Mouse (Mus musculus) lung, embryonic 14.5 days (tissue): ENCODE data around the gene Ifi47. TPM values are rescaled to one million over a fixed set of nuclear protein-coding genes. Genes with fewer than 3 reads are reported as not detected.

Experiments used
- ATAC-seq: fragments of 200-750 bp; cut with Nextera tagmentation; 2 replicates; pipeline ENCODE4 v1.8.0; 2017; ENCODE audit warnings: mild to moderate bottlenecking, moderate TSS enrichment, moderate library complexity; ENCODE audit not compliant: insufficient read depth
- DNase-seq: peaks from one replicate; pipeline ENCODE4 v3.0.0-alpha.2; 2015
- H3K27ac ChIP-seq: fragments of 300-500 bp; sonication (generic); 2 replicates; pipeline ENCODE4 v1.5.1; 2014; ENCODE audit warnings: low read depth, mild to moderate bottlenecking, moderate library complexity
- H3K27me3 ChIP-seq: fragments of 300-500 bp; sonication (generic); 2 replicates; pipeline ENCODE4 v1.6.1; 2014; ENCODE audit warnings: low read length, control low read depth; ENCODE audit not compliant: insufficient read depth
- H3K36me3 ChIP-seq: fragments of 300-500 bp; sonication (generic); 2 replicates; pipeline ENCODE4 v1.6.1; 2014; ENCODE audit warnings: control low read depth; ENCODE audit not compliant: insufficient read depth
- H3K4me1 ChIP-seq: fragments of 300-500 bp; sonication (generic); 2 replicates; pipeline ENCODE4 v1.6.1; 2014; ENCODE audit warnings: antibody characterized with exemption, control low read depth; ENCODE audit not compliant: insufficient read depth
- H3K4me2 ChIP-seq: fragments of 300-500 bp; sonication (generic); 2 replicates; pipeline ENCODE4 v1.6.1; 2014; ENCODE audit warnings: mild to moderate bottlenecking
- H3K4me3 ChIP-seq: fragments of 300-500 bp; sonication (generic); 2 replicates; pipeline ENCODE4 v1.5.1; 2014; ENCODE audit warnings: low read depth, low read length
- H3K9ac ChIP-seq: fragments of 300-500 bp; sonication (generic); 2 replicates; pipeline ENCODE4 v1.6.1; 2014
- H3K9me3 ChIP-seq: fragments of 300-500 bp; sonication (generic); 2 replicates; pipeline ENCODE4 v1.6.1; 2016; ENCODE audit warnings: low read depth, low read length, control low read depth
- CTCF ChIP-seq: IDR thresholded peaks from 2 replicates; pipeline ENCODE4 v1.5.1; 2016; ENCODE audit warnings: antibody characterized with exemption, low read depth
- WGBS: fragments of 180-500 bp; shearing (Covaris S2); extraction: QIAGEN DNeasy Blood & Tissue Kit; methylation state at CpG from one replicate; pipeline ENCODE4 v1.1.7; 2014; 5-methylcytosine and 5-hydroxymethylcytosine counted together
- polyA plus RNA-seq: library from polyadenylated mRNA; unstranded; fragments of >200 nt; fragmentation: Nextera tagmentation; extraction: Ambion mirVana; gene quantifications from 2 replicates; pipeline ENCODE4 v1.2.1, GENCODE M21; 2014

The Ifi47 gene
- polyA plus RNA-seq, 1 experiment from 2014 or later = 1.8 TPM

DNA sequence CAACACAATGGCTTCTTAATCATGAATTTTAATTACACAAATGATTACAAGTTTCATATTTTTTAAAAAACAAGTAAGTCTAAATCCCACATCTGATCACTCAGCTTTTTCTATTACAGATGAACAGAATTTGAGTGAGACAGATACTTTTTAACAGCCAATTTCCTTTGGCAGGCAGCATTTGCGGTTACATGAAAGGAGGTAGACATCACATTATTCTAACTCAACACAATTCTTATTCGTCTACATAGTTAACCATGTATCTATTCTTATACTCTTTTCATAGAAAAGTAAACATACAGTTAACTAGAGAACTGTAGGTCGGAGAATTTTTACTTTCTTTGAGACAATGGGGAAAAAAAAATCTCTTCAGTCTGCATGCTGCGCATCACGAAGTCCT lies 14.2 kb downstream of the Ifi47 start:
- Histone ChIP-seq H3K27ac (no peak overlapping the region), H3K36me3 (no peaks in the 10 kb centered on the region), H3K4me3 (no peak overlapping the region), H3K4me2 (no peak overlapping the region), H3K9ac (no peak overlapping the region), H3K4me1 (no peaks in the 10 kb centered on the region), H3K9me3 (no peaks in the 10 kb centered on the region), H3K27me3 (no peaks in the 10 kb centered on the region)
- DNase-seq (no peak), ATAC-seq (no peak)
- TF ChIP-seq CTCF = no peak
- WGBS = 78% methylated on average over 5 of the region's 5 CpGs

GRCm38 (mm10) chr11:49091171-49091570 lies 14.8 kb downstream of the Ifi47 start:
- TF ChIP-seq CTCF = no peak
- 61% methylated on average over 4 of the region's 4 CpGs for WGBS
- Histone ChIP-seq H3K9ac (no peak overlapping the region), H3K36me3 (no peaks in the 10 kb centered on the region), H3K27ac (no peak overlapping the region), H3K9me3 (no peaks in the 10 kb centered on the region), H3K4me3 (no peak overlapping the region), H3K4me2 (no peak overlapping the region), H3K4me1 (no peaks in the 10 kb centered on the region), H3K27me3 (no peaks in the 10 kb centered on the region)
- ATAC-seq (no peak), DNase-seq (no peak)

- ATAC-seq = no peak
- H3K4me3 ChIP-seq = no peak overlapping the region
- WGBS = 97% methylated on average over 1 of the region's 1 CpGs
- H3K4me1 ChIP-seq = no peaks in the 10 kb centered on the region
- no peak for TF ChIP-seq CTCF
- no peaks in the 10 kb centered on the region for H3K27me3 ChIP-seq
- no peak overlapping the region for H3K9ac ChIP-seq
- H3K36me3 ChIP-seq = no peaks in the 10 kb centered on the region
- no peak overlapping the region for H3K4me2 ChIP-seq
- no peak for DNase-seq
- H3K9me3 ChIP-seq = no peaks in the 10 kb centered on the region
- no peak overlapping the region for H3K27ac ChIP-seq
Observed at GRCm38 (mm10) chr11:49092053-49092586, 15.7 kb downstream of the Ifi47 start.

DNA sequence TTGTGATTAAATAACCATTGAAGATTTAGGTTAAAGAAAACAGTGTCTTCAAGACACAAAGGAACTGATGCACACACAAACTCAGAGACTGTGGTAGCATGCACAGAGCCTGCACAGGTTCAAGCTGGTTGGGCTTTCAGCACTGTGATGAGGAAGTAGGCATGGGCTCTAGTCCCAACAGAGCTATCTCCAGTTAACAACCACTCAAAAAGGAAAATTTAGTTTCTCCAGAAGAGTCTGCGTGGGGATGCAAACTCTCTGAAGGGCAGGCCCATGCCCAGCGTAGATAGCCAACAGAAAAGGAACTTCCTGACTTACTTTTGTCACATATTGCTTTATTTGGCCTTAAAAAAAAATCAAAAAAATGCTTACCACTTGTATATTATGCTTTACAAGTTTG lies 16.4 kb downstream of the Ifi47 start:
- ATAC-seq = no peak
- no peak for DNase-seq
- Histone ChIP-seq H3K4me3 (no peak overlapping the region), H3K27me3 (no peaks in the 10 kb centered on the region), H3K9ac (no peak overlapping the region), H3K4me1 (no peaks in the 10 kb centered on the region), H3K27ac (no peak overlapping the region), H3K36me3 (no peaks in the 10 kb centered on the region), H3K9me3 (no peaks in the 10 kb centered on the region), H3K4me2 (no peak overlapping the region)
- WGBS = 82% methylated on average over 2 of the region's 2 CpGs
- TF ChIP-seq CTCF = no peak

DNA sequence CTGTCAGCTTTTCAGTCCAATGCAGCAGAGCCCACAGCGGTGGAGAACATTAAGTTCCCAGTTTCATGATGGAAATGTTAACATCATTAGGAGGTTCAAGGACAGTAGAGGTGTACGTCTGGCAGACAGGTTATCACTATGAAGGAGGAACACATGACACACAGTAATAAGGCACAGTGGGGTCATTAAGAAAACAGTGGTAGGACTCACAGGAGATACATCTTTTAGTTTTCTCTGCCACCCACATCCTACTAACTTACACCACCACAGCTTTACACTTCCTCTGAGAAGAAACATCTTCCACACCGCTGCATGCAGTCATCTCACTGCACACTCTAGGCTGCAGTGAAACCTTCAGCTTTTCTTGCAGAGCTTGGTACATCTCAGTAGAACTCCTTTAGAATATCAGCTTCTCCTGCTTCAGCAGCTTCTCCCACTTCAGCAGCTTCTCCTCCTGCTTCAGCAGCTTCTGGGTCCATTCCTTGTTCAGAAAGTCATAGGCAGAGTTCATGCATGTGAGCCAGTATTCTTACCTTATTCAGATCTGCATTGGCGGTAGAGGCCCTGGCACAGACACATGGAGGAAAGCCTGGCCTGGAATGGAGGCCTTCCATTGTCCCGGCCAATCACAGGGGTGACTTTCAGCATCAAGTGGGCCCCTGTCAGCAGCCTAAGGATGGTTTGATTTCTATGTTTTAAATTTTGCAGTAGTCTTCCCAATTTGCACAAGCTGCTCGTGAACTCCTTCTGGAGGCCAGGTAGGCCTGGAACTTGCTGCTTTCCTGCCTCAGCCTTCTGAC lies 17.7 kb downstream of the Ifi47 start:
- no peak for ATAC-seq

GRCm38 (mm10) chr11:49095367-49095766 lies 19.0 kb downstream of the Ifi47 start:
- DNase-seq (no peak), ATAC-seq (no peak)
- no peaks in the 10 kb centered on the region for H3K9me3 ChIP-seq
- H3K9ac ChIP-seq = no peak overlapping the region
- no peak overlapping the region for H3K4me2 ChIP-seq
- TF ChIP-seq CTCF = no peak
- no peak overlapping the region for H3K4me3 ChIP-seq
- H3K27ac ChIP-seq = no peak overlapping the region
- no peaks in the 10 kb centered on the region for H3K4me1 ChIP-seq
- H3K27me3 ChIP-seq = no peaks in the 10 kb centered on the region
- H3K36me3 ChIP-seq = no peaks in the 10 kb centered on the region
- WGBS = 85% methylated on average over 4 of the region's 4 CpGs

More for the DNA sequence above, 17.7 kb downstream of the Ifi47 start:
- no peak overlapping the region for H3K4me2 ChIP-seq
- no peaks in the 10 kb centered on the region for H3K9me3 ChIP-seq
- DNase-seq = no peak
- H3K27ac ChIP-seq = no peak overlapping the region
- H3K36me3 ChIP-seq = no peaks in the 10 kb centered on the region
- TF ChIP-seq CTCF = no peak
- no peaks in the 10 kb centered on the region for H3K27me3 ChIP-seq
- H3K4me1 ChIP-seq = no peaks in the 10 kb centered on the region
- H3K9ac ChIP-seq = no peak overlapping the region
- WGBS = 82% methylated on average over 6 of the region's 6 CpGs
- no peak overlapping the region for H3K4me3 ChIP-seq

GRCm38 (mm10) chr11:49100409-49100808 lies 24.0 kb downstream of the Ifi47 start:
- Histone ChIP-seq H3K4me2 (no peak overlapping the region), H3K9ac (no peak overlapping the region), H3K36me3 (no peaks in the 10 kb centered on the region), H3K27me3 (no peaks in the 10 kb centered on the region), H3K27ac (no peak overlapping the region), H3K4me1 (no peaks in the 10 kb centered on the region), H3K9me3 (no peaks in the 10 kb centered on the region), H3K4me3 (no peak overlapping the region)
- no peak for TF ChIP-seq CTCF
- ATAC-seq (no peak), DNase-seq (no peak)
- WGBS = 80% methylated on average over 3 of the region's 3 CpGs
